Mouse (Mus musculus) intestine, embryonic 15.5 days (tissue): ENCODE measurements around the gene Ghrhr. TPM values are rescaled to one million over a fixed set of nuclear protein-coding genes. Genes with fewer than 3 reads are reported as not detected.

Experiments used
- ATAC-seq: fragments of 200-750 bp; cut with Nextera tagmentation; 2 replicates; pipeline ENCODE4 v1.8.0; 2017; ENCODE audit warnings: moderate TSS enrichment, moderate library complexity
- H3K27ac ChIP-seq: fragments of 300-500 bp; sonication (generic); 2 replicates; pipeline ENCODE4 v1.5.1; 2015; ENCODE audit warnings: mild to moderate bottlenecking, inconsistent platforms
- H3K27me3 ChIP-seq: fragments of 300-500 bp; sonication (generic); replicated peaks from 2 replicates; pipeline ENCODE4 v1.6.1; 2015; ENCODE audit warnings: inconsistent platforms
- H3K36me3 ChIP-seq: fragments of 300-500 bp; sonication (generic); 2 replicates; pipeline ENCODE4 v1.6.1; 2015; ENCODE audit warnings: inconsistent platforms
- H3K4me1 ChIP-seq: fragments of 300-500 bp; sonication (generic); replicated peaks from 2 replicates; pipeline ENCODE4 v1.6.1; 2015; ENCODE audit warnings: inconsistent platforms
- H3K4me2 ChIP-seq: fragments of 300-500 bp; sonication (generic); replicated peaks from 2 replicates; pipeline ENCODE4 v1.6.1; 2015; ENCODE audit warnings: mild to moderate bottlenecking, inconsistent platforms
- H3K4me3 ChIP-seq: fragments of 300-500 bp; sonication (generic); replicated peaks from 2 replicates; pipeline ENCODE4 v1.5.1; 2015; ENCODE audit warnings: inconsistent platforms
- H3K9ac ChIP-seq: fragments of 300-500 bp; sonication (generic); 2 replicates; pipeline ENCODE4 v1.6.1; 2015; ENCODE audit warnings: inconsistent platforms
- H3K9me3 ChIP-seq: fragments of 300-500 bp; sonication (generic); 2 replicates; pipeline ENCODE4 v1.6.1; 2016; ENCODE audit warnings: inconsistent platforms
- WGBS: fragments of 180-500 bp; shearing (Covaris S2); methylation state at CpG from one replicate; pipeline ENCODE4 v1.1.7; 2015; 5-methylcytosine and 5-hydroxymethylcytosine counted together
- polyA plus RNA-seq: library from polyadenylated mRNA; unstranded; fragments of >200 nt; fragmentation: Nextera tagmentation; extraction: Ambion mirVana; gene quantifications from 2 replicates; pipeline ENCODE4 v1.2.1, GENCODE M21; 2015

The Ghrhr gene
- 0.23 and 0.34 TPM in 2 replicates for polyA plus RNA-seq

DNA sequence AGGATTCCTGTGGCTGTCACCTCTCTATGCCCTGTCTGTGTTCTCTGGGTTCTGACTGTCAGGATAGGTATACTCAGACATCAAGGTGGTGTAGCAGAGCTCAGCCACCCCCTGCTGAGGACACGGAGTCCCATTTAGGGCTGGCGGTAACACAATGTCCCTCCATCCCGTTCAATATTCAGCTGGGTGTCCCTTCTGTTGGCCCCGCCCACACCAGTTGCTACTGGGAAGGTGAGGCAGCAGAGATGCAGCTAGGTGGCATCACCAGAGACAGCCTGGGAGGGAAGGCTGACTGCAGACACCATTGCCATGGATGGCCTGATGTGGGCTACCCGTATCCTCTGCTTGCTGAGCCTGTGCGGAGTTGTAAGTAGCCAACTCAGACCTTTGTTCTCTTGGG, at the start of gene Ghrhr:
TSS of gene Ghrhr (plus strand) at position 220 of the 400 bp plus-strand sequence.
- no peak within 1 kb of the TSS for H3K4me3 ChIP-seq
- H3K27me3 ChIP-seq: no peaks in the 10 kb centered on the region
- 79% methylated on average over 6 of the region's 6 CpGs for WGBS
- no peak within 1 kb of the TSS for H3K4me2 ChIP-seq
- no peak within 1 kb of the TSS for H3K27ac ChIP-seq
- no peak for ATAC-seq
- no peaks in the 10 kb centered on the region for H3K36me3 ChIP-seq
- H3K4me1 ChIP-seq: 0 out of 2 replicates have a peak, but pooled peaks cover 4% of the 10 kb centered on the region
- no peak within 1 kb of the TSS for H3K9ac ChIP-seq
- H3K9me3 ChIP-seq: no peaks in the 10 kb centered on the region

DNA sequence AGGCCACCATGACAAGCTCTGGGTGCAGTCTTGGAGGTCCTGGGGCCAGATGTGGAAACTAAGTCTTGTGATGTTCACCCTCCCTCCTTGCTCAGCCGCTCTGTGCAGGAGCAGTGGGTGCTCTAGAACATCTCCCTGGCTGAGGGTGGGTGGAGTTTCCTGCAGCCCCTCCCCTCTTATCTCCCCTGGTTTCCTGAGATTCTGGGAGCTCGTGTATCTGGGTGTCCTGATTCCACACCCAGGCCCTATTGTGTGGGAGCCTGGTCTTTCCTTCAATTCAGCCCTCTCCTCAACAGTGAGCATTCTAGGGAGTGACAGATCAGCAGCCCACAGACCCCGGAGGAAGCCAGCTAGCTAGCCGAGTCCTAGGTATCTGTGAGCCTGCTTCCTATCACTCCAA, 49.8 kb upstream of the Ghrhr start:
- no peak overlapping the region for H3K4me3 ChIP-seq
- no peak overlapping the region for H3K9ac ChIP-seq
- 61% methylated on average over 4 of the region's 4 CpGs for WGBS
- peaks cover 17% of the 10 kb centered on the region; the same call in 1 of the 2 replicates for H3K4me1 ChIP-seq
- no peaks in the 10 kb centered on the region for H3K27me3 ChIP-seq
- no peak overlapping the region for H3K27ac ChIP-seq
- ATAC-seq: no peak
- no peaks in the 10 kb centered on the region for H3K36me3 ChIP-seq
- H3K9me3 ChIP-seq: no peaks in the 10 kb centered on the region
- H3K4me2 ChIP-seq: no peak overlapping the region

DNA sequence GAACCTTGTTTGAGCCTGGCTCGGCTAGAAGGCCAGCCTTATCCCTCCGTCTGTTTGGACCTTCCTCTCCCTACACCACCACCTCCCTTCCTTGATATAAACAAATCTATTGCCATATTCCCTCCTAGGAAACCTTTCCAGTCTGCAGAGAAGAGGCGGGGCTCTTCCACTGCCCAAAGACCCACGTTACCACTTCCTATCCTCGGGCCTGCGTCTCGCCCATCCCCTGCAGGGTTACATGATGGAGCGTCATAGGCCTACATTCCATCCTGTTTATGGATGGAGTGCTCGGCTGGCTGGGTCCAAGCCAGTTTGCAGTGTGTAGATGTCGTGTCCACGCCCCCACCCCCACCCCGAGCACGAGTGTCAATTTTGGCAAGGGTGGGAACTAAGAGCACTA, 48.8 kb upstream of the Ghrhr start:
- no peaks in the 10 kb centered on the region for H3K27me3 ChIP-seq
- H3K36me3 ChIP-seq: no peaks in the 10 kb centered on the region
- H3K4me2 ChIP-seq: no peak overlapping the region
- WGBS: 61% methylated on average over 13 of the region's 13 CpGs
- no peak overlapping the region for H3K4me3 ChIP-seq
- no peak for ATAC-seq
- H3K4me1 ChIP-seq: peaks cover 16% of the 10 kb centered on the region
- no peak overlapping the region for H3K27ac ChIP-seq
- no peaks in the 10 kb centered on the region for H3K9me3 ChIP-seq
- H3K9ac ChIP-seq: no peak overlapping the region

DNA sequence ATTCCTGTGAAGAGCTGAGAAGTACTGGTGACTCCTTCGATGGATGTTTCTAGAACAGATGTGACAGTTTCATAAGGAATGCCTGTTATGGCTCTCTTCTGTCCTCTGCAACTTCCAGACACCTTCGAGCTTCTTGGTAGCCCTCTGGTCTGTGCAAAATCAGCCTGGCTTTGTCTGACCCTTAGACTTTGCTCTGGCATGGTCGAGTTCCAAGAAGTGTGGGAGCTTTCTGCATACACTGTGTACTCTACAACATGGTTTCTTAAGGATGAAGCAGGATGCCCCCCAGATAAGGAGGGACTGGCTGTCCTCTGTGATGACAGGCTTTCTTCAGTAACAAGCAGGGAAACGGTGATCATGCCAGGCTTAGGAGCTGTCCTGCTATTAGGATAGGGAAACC, 47.9 kb upstream of the Ghrhr start:
- Histone ChIP-seq H3K27me3 (no peaks in the 10 kb centered on the region), H3K27ac (no peak overlapping the region), H3K4me3 (no peak overlapping the region), H3K4me2 (no peak overlapping the region), H3K36me3 (no peaks in the 10 kb centered on the region), H3K4me1 (peaks cover 19% of the 10 kb centered on the region), H3K9me3 (no peaks in the 10 kb centered on the region), H3K9ac (no peak overlapping the region)
- WGBS: 58% methylated on average over 4 of the region's 4 CpGs
- ATAC-seq: no peak

DNA sequence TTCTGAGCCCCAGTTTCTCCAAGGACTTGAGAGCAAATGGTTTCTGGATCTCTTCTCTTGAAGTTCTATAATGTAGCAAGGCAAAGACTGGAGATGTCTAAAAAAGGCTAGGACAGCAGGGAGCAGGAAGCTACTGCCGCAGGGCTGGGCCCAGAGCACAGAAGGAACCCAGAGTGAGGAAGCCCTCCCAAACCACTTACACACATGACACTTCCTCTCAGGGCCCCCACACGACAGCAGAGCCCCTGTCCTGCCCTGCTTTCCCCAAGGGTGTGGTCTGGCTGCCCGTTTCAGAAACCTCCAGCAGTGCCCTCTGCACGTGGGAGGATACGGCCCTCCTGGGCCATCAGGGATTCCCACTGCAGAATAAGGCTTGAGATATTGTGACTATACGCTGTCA, 44.8 kb upstream of the Ghrhr start:
- 49% methylated on average over 6 of the region's 6 CpGs for WGBS
- Histone ChIP-seq H3K4me2 (no peak overlapping the region), H3K27me3 (no peaks in the 10 kb centered on the region), H3K9me3 (no peaks in the 10 kb centered on the region), H3K36me3 (no peaks in the 10 kb centered on the region), H3K4me3 (no peak overlapping the region), H3K9ac (no peak overlapping the region), H3K4me1 (peaks cover 20% of the 10 kb centered on the region), H3K27ac (no peak overlapping the region)
- ATAC-seq: no peak

DNA sequence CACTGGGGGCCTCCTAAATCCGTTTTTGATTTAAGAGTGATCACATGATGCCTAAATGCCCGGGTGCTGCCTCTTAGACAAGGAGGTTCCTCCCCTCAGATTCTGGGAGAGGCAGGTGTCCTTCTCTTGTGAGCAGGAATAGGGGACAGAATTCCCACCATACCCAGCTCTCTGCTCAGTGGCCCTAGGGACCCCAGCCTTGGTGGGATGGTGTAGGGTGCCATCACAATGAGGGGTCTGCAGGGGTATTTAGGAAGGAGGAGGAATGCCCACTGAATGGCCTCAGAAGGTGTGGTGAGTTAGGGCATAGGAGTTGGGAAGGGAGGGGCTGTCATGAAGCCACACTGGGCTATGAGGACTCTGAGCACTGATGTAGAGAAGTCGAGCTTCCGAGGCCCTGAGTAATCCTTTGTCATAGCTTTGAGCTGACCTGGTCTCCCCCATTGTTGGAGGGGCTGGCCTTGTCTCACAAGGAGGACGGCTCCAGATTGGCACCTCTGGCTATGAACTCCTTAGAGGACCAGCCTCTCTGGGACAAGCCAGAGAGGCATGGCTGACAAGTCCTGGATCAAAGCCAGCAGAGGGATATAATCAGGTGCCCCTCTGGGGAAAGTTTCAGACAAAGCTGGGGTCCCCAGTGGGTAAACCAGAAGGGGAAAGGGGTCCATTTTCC, 43.9 kb upstream of the Ghrhr start:
- no peak for ATAC-seq
- 60% methylated on average over 5 of the region's 5 CpGs for WGBS

DNA sequence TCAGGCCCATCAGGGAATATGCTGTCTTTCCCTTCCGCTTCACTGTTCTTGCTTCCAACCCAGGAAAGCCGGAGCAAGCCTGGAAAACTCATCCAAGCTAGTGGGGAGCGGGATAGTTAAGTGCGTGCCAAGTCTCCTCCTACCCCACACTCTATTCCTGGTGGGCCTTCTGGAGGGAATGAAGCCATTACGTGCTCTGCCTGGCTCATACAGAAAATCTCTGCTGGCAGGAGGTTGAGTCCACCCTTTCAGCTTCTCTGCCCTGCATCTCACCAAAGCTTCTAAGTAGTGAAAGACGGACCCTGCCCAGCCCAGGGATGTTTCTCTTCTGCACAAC, 43.4 kb upstream of the Ghrhr start:
- 60% methylated on average over 6 of the region's 6 CpGs for WGBS
- Histone ChIP-seq H3K36me3 (no peaks in the 10 kb centered on the region), H3K9ac (no peak overlapping the region), H3K4me1 (peaks cover 20% of the 10 kb centered on the region), H3K9me3 (no peaks in the 10 kb centered on the region), H3K27me3 (no peaks in the 10 kb centered on the region), H3K27ac (no peak overlapping the region), H3K4me3 (no peak overlapping the region), H3K4me2 (no peak overlapping the region)
- ATAC-seq: no peak

More for the DNA sequence above, 43.9 kb upstream of the Ghrhr start:
- Histone ChIP-seq H3K4me3 (no peak overlapping the region), H3K27ac (no peak overlapping the region), H3K4me1 (peaks cover 19% of the 10 kb centered on the region), H3K9me3 (no peaks in the 10 kb centered on the region), H3K27me3 (no peaks in the 10 kb centered on the region), H3K36me3 (no peaks in the 10 kb centered on the region), H3K4me2 (no peak overlapping the region), H3K9ac (no peak overlapping the region)

DNA sequence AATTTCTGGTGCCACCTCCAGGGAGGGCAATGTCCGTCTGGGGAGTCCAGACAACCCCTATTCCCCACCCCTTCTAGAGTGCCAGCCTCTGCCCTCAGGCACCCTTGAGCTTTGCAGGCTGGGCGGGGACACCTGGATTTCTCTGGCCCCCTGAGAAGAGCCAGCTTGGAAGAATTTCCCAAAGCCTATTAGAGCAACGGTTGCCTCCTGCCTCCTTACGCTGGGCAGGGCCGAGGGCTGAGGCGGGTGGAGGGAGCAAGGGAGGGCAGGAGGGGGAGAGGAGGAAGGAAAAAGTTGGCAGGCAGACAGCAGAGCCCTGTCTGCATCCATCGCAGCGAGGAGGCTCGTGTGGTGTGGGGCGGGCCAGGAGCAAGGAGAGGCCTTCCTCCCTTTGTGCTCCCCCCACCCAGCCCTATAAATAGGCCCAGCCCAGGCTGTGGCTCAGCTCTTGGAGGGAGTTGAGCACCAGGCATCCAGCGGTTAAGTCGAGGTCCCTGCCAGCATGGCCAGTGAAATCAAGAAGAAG, 40.0 kb upstream of the Ghrhr start, which contains the start of gene Aqp1:
TSS of gene Aqp1 (plus strand) at position 444 of the 526 bp plus-strand sequence.
- ATAC-seq: peak; percentile 75
- Histone ChIP-seq H3K4me2 (peak within 1 kb of the TSS; percentile 15; the same call in 1 of the 2 replicates), H3K4me3 (no peak within 1 kb of the TSS), H3K27me3 (no peaks in the 10 kb centered on the region), H3K9me3 (no peaks in the 10 kb centered on the region), H3K9ac (no peak within 1 kb of the TSS; the same call in 1 of the 2 replicates), H3K4me1 (peaks cover 43% of the 10 kb centered on the region), H3K36me3 (no peaks in the 10 kb centered on the region), H3K27ac (no peak within 1 kb of the TSS)
- WGBS: 13% methylated on average over 12 of the region's 12 CpGs

DNA sequence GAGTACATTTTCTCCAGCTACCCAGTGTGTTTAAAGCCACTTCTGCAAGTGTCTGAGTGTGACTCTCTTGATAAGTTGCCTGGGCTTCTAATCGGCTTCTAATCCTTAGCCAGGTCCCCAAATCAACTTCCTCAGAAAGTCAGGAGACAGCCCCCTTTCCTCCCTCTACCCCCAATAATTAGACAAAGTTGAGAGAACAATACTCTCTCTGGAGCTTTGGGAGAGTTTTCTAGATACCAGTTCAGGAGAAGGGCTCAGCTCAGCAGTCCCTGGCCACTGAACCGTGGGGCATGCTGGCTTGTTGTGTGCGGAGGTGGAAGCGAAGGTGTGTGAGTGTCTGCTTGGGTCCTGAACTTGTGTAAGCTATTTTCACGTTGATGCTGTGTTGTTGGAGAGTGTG, 38.9 kb upstream of the Ghrhr start:
- Histone ChIP-seq H3K27ac (no peak overlapping the region), H3K4me1 (peaks cover 49% of the 10 kb centered on the region), H3K9me3 (no peaks in the 10 kb centered on the region), H3K4me3 (no peak overlapping the region), H3K36me3 (no peaks in the 10 kb centered on the region), H3K4me2 (0 out of 2 replicates have a peak overlapping the region, but pooled peaks have one; percentile 15), H3K9ac (no peak overlapping the region), H3K27me3 (no peaks in the 10 kb centered on the region)
- WGBS: 81% methylated on average over 5 of the region's 5 CpGs
- ATAC-seq: no peak

DNA sequence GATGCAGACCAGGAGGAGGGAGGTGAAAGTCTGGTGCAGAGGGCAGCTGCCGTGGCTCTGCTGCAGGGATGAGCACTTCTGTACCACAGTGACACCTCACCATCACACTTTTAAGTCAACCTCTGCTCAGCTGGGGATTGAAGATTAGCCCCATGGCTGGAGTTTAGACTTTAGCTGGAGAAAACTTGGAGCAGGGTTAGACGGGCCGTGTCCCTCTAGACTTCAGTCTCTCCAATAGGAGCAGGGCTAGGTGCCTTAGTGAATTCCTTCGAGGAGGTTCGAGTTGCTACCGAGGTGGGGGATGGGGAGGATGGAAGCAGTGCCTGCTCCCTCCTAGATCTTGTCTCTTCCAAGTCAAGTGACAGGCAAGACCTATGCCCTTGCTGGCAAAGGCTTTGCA, 38.0 kb upstream of the Ghrhr start:
- no peaks in the 10 kb centered on the region for H3K9me3 ChIP-seq
- no peak overlapping the region for H3K4me3 ChIP-seq
- H3K36me3 ChIP-seq: no peaks in the 10 kb centered on the region
- no peak overlapping the region for H3K9ac ChIP-seq
- ATAC-seq: no peak
- H3K27ac ChIP-seq: no peak overlapping the region
- WGBS: 47% methylated on average over 6 of the region's 6 CpGs
- no peak overlapping the region; the same call in 1 of the 2 replicates for H3K4me2 ChIP-seq
- peaks cover 52% of the 10 kb centered on the region for H3K4me1 ChIP-seq
- H3K27me3 ChIP-seq: no peaks in the 10 kb centered on the region

DNA sequence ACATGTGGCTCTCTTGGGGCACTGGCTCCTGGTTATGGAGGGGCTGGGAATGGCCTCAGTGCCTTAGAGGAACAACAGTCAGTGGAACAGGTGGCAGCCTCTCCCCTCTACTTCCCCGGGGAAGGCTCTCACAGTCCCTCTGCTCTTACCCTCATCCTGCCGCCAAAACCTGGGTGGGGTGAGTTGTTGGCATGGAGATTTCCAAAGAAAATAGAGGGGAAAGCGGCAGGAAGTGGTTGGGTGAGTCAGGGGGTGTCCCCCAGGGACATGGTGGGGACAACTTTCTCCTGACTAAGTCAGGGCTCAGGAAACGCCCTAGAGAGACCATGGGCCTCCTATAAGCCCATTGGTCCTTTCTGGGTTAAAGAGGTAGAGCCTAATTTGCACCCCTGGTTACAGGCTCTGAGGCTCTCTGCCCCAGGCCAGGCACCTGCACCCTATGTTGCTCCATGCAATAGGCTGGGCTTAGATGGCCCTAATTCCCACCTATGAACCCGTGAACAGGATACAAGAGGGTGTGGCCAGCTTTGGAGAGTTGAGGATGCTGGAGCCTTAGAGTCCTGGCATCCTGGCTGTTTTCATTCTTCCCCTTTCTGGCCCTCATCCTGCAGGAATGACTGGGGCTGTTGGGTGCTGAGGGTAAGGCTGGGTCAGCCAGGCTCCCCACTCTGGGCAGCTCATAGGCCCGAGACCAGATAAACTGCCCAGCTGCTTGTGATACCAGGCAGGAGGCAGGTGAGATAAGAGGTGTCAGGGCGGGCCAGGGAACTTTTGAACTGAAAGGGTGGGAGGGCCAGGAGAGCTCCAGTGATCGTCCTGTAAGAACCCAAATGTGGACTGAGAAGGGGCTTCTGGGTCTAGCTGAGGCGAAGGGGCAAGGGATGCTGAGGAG, 36.9 kb upstream of the Ghrhr start:
- peak; percentile 11; the same call in 1 of the 2 replicates for ATAC-seq
- H3K9ac ChIP-seq: no peak overlapping the region
- H3K4me2 ChIP-seq: no peak overlapping the region
- H3K36me3 ChIP-seq: no peaks in the 10 kb centered on the region
- no peak overlapping the region for H3K4me3 ChIP-seq
- H3K4me1 ChIP-seq: peaks cover 55% of the 10 kb centered on the region
- H3K9me3 ChIP-seq: no peaks in the 10 kb centered on the region
- no peak overlapping the region for H3K27ac ChIP-seq
- no peaks in the 10 kb centered on the region for H3K27me3 ChIP-seq
- 62% methylated on average over 9 of the region's 9 CpGs for WGBS

DNA sequence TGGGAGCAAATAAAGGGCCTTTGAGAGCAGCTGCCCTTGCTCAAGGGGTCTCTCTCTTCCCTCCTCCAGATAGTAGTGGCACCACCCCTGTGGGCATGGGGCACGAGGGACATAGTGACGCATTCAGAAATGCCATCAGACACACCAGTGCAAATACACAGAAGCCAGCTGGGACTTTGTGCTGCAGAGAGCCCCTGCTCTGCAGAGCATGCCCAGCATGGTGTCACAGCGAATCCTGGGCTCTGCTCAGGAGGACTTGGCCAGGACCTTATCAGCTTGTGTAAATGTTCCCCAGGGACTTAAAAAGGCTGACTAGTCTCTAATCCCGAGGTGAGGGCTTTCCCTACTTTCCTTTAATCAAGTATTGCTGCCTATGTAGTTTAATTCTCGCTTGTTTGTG, 34.4 kb upstream of the Ghrhr start:
- Histone ChIP-seq H3K4me2 (peak overlapping the region; percentile 5; the same call in 1 of the 2 replicates), H3K9ac (no peak overlapping the region), H3K9me3 (no peaks in the 10 kb centered on the region), H3K36me3 (no peaks in the 10 kb centered on the region), H3K4me3 (no peak overlapping the region), H3K27ac (peak overlapping the region; percentile 71), H3K4me1 (peaks cover 42% of the 10 kb centered on the region), H3K27me3 (no peaks in the 10 kb centered on the region)
- 25% methylated on average over 5 of the region's 5 CpGs for WGBS
- ATAC-seq: peak; percentile 87
